Mouse (Mus musculus): ENCODE data around the gene Vcan.
A peak's percentile ranks its signal among the peaks of the same experiment; 100 is the strongest.

The Vcan gene

DNA sequence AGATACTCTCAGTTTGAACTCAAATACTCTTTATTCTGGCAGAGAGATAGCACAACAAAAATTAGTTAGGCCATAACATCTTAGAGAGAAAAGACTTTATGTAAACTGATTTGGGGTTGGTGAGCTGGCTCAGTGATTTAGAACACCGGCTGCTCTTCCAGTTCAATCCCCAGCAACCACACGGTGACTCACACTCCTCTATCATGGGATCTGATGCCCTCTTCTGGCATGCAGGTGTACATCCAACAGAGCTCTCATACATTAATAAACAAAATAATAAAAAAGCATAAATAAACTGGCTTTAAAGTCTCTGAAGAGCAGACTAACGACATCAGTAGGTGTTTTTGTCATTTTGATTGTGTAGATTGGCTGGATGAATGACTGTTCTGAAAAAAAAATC lies 21.8 kb downstream of the Vcan start:
- DNase-seq = no peak

DNA sequence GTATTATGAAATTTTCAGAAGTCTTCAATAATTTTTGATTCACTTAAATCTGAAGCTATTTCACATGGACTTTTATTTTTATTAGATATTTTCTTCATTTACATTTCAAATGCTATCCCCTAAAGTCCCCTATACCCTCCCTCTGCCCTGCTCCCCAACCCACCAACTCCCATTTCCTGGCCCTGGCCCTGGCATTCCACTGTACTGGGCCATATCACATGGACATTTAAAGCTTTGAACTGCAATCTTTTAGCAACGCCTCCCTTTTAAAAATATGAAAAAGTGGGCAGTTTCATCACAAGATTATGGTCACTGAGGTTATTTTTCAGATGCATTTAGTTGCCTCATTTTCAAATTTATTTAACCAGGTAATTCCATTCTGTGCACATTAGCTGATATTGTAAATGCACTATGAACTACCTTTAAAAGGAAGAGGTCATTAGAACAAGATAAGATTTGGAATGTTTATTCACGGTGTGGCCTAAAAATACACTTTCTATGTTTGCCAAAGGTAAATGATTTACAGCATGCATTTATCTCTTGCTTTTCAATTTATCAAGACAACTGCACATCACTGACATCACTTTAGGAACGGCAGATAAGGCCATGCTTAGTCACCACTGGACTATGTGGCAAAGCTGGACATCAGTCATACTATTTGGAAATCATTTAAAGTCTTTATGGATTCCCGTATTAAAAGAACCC lies 32.7 kb downstream of the Vcan start:
- DNase-seq = no peak

DNA sequence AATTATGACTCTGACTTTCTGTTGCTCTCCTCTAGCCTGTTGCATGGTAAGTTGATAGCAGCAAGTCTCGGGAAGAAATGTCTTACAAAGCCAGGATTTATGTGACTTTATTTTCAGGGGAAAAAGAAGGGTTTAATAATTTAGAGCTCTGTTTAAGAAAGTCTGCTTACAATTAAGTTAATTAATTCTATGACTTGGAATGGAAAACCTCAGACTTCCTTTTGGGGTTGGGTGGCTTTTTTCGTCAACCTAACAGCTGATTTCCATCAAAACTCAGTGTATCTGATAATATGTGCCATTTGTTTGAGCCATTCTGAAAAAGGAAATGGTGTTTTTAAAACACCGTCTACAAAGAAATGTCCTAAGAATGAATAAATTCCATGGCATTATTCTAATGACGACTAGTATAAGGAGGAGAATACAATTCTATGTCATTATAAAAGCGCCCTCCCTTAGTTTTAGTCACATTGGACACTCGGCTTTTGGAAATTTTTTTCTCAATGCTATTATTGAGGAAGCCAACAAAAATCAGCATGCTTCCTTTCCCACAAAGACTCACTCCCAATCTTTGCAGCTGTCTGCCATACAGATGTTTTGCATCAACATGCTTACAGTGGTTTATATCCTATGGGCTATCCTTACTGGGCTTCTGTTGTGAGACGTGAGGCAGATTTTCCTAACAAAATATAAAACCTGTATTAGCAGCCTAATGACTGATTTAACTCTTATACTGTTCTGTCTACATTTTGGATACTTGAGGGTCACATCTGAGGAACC lies 34.0 kb downstream of the Vcan start:
- no peak for DNase-seq

DNA sequence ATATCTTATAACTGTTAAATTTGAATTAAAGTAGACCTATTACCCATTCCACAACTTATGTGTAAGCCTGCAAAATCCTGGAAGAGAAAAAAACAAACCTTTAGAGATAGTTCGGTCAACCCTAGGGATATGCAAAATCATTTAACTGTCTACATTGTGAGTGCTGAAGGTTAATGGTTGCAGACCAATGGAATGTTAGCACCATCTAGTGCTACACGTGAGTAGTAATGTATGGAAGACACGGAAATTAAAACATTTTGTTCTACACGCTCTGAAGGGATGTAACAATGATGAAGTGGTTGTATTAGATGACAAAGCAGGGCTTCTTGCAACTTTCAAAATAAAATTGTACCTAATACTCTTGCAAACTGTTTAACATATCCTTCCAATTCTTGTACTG lies 39.9 kb downstream of the Vcan start:
- no peak for DNase-seq

DNA sequence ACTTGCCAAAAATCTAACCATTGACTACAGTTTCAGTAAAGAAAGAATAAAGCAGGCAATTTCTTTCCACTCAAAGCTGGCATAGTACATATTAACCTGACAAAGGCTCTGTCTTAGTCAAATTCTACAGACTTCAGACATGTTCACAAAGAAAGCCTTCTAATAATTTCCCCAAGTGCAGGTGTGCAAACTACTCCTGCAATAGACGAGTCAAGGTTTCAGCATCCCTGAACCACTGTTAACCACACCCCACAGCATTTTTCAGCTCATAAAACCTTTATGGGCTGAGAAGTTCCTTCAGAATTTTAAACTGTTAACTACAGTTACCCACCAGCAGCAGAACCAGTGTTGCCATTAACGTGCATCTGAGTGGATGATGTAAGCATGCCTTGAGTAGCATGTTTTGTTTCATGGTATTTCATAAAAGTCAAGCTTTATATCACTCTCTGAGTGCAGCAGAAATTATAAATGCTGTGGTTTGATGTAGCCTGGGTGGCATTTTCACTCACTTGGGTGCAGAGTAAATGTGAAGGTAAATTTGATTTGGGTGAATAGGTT lies 42.2 kb downstream of the Vcan start:
- no peak for DNase-seq

DNA sequence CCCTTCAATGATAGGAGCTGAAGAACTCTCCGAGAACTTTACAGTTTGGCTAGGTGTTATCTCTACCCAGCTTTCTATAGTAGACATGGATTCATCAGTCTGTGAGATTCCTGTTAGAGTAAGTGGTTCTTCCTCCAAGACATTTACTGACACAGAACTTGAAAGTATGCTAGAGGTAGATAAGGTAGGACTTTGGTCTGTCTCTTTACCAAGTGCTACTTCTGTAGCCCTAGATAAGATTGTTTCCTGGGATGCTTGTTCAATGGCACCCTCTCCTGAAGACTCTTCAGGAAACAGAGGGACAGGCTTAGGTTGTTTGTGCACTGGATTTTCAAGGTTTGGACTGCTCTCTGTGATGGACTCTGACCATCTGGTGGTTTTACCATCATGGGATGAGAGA lies 49.7 kb downstream of the Vcan start:
- DNase-seq = no peak

DNA sequence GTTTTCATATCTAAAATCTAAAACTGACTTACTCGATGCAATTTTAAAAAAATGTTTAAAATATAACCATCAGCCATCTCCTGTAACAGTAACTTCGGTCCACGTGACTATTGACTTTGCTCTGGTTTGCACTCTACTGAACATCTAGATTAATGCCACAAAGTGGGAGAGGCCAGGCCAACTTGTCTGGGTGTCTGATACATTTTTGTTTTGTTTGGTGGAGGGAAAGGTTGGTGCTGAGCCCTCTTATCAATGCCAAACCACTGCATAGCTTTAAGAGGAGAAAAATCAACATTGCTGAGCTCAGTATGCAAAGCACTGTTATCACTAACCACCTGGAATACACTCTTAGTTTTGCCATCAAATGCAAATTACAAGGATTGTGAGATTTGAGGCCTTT lies 58.8 kb downstream of the Vcan start:
- no peak for DNase-seq

DNA sequence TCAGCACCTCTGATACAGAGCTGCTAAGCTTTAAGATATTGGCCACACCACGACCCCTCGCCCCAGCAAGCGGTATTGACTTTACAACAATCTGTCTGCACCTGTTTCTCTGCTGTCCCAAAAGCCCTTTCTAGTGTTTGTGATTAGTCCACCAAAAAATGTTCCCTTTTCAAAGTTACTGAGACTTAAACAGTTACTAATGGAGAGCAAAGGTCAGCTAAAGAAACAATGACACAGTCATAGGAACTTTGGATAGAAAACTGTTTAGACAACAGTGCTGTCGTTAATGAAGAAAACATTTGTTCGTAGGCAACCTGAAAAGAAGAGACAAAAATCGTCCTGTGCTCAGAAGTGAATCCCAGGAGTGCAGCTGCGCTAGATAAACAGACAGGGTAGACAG lies 60.1 kb downstream of the Vcan start:
- no peak for DNase-seq

DNA sequence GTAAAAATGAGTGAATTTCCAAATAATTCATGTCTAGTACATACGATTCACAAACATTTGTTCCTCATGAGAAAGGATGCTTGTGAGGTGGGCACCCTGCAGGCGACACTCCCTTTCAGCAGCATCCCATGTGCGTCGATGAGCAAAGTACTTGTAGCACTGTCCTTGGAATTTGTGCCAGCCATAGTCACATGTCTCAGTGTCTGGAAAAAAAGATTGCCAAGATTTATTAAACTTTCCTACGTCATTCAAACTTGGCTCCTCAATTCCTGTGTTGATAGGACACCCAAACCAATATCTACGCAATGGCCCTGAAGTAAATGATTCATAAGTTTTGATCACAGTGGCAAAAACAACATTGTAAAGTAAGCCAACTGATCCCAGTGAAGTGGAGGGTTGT lies 62.6 kb downstream of the Vcan start:
- no peak for DNase-seq

DNA sequence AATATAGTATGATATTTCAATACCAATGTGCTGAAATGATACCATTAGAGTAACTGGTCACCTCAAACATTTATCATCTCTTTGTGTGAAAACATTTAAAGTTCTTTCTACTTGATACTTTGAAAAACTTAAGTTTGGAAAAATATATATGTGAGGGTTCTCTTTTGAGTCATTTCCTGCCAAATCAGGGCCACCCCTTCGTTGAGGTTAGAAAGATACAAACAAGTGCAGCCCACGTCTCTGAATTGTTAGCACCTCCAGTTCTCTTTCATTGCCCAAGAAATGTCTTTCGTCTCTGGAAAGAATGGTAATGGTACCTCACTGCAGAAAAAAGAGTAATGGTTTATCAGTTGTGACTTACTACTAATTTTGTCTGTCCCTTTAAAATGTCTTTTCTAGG lies 71.8 kb downstream of the Vcan start:
- no peak for DNase-seq

DNA sequence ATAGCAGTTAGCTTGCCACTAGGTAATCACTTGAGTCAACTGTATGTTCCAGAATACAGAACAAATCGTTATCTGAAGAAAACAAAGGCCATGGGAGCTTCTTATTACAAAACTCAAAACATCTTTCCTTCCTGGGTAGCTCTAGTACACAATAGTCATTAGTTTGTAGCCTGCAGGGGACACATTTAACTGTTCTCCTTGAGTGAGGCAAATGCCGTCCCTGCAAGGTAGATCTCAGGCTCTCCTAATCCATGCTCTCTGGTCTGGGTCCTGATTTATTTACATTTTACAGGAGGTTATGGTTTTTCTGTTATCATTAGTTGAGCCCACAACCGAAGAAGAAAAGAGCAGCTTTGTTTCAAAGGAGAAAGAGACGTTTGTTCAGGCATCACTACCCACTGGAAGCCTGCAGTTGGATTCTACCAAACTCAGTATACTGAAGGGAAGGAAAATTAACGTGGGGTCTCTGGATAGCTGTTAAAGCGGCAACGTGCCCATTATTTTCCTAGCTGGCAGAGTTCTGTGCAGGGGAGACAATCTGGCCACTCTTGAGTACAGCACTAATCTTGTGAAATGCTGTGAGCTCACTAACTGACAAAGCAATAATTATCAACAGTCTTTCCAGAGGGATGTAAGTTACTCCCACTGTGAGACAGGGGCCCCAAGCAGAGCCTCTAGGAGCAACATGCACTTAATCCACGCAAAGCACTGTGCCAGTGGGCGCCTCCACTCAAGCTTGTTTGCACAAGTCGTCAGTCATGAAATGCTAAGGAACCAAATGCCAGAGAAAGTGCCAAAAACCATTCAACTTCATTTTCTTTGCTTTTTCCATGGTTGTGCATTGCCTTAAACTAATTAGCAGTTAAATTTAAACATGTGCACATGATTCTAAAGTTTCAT lies 73.1 kb downstream of the Vcan start:
- DNase-seq = peak; percentile 8 to 14

DNA sequence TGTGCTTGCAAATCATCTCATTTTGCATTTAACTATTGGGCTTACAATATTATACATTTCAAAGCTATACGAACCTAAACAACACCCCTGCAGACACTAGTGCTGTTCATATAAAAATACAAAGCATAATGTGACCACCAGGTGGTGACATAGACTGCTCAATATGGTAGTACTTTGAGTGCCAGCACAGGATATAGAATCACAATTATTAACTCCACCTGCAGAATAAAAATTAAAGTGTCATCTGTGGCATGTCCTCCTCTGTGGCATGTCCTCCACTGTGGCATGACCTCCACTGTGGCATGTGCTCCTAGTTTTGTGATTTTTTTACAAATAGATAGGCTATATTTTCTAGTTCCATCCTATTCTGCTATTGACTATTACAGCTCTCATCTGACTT lies 74.2 kb downstream of the Vcan start:
- peak; percentile 20 to 29 for DNase-seq

DNA sequence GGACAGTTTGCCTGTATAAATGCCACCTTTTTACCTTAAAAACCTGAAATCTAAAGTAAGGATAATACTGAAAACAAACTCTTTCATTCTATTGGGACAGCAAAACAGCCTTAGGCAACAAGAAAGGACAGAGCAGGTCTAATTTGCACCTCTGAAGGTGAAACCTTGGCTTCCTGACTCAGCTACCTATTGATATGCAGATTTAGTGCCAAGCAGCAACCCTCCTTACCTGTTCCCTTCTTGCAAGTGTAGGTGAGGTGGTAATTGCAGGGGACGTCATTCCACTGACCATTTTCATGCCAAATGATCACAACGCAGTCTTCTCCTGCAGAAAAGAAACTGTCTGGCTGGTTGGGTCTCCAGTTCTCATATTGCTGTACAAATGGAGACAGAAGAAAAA lies 80.6 kb downstream of the Vcan start:
- DNase-seq = no peak

DNA sequence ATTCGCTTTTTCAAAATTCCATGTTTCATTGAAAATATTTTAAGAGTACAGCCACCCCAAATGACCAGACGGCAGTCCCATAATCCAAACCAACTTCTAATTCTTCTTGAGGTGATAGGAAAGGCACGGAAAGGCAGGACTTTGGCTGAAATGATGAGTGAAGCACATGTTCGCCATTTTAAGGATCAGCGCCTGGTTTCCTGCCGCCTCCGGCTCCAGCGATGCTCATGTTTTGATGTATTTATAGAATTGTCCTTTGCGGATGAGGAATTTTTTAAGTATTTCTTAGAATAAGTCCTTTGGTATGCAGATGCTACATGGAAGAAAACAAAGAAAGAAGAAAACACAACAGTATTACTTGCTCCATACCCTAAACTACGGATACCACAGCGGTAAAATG lies 85.3 kb downstream of the Vcan start:
- DNase-seq = no peak

DNA sequence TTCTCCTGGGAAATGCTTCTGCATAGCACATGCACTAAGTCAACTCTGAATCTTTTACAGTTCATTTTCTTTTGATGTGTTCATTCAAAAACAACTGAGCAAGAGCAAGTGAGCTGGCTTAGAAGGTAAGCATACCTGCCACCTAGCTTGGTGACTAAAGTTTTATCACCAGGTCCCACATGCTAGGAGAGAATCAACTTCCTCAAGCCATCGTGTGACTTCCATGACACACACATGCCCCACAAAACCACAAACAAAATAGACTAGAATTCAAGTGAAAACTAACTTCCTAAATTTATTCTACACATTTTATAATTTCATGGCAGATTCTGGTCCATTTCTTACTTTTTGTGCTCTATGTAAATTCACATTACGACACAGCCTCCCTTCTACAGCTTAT lies 89.0 kb downstream of the Vcan start:
- DNase-seq = no peak

DNA sequence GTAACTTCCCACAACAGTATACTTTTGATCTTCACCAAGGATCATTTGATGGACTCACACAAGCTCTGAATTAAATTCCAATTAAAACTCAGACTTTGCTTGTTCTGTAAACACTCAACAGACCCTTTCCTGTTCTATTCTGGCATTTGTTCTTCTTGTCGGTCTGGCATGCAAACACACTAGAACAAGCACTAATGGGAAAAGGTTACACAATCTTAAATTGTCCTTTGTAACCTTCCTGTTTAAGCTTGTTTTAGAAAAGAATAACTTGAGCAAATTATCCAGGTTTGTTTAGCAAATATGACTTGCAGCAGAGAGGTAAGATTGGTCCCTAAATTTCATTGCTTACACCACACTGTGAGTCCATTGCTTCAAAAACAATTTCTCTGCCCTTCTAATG lies 89.5 kb downstream of the Vcan start:
- no peak for DNase-seq

DNA sequence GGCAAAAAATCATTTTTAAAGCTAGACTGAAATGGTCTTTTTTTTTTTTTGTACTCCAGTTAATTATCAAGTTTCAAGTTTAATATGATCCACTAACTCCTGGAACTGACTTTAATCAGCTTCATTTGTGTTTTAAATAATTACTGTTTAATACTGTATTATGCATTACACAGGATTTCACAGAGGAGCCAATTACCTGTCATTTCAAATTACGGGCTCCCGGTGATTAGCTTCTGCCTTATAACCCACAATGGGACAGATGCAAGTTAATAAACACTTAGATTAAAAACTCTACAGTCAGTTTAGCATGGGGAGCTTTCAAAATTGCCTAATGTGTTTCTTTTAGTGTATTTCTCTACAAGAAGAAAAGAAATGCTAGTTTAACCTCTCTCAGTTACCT lies 96.7 kb downstream of the Vcan start:
- DNase-seq = no peak

DNA sequence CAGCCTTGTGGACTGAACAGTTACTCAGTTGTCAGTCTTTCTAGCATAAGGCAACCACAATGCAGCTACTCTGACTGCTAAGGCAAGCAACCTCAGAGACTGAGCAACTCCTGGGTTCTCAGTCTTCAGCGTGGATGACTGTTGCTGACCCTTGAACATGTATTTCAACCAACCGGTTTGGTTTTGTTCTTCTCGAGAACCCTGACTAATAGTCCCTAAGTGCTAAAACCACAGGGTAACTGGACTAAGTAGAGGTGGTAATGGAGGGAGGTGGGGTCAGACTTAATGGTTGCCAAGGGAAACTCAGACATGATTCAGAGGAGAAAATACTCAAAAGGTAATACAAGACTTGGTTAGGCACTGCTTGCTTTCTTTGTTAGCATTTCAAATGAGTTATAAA lies 105.3 kb downstream of the Vcan start:
- DNase-seq = no peak

DNA sequence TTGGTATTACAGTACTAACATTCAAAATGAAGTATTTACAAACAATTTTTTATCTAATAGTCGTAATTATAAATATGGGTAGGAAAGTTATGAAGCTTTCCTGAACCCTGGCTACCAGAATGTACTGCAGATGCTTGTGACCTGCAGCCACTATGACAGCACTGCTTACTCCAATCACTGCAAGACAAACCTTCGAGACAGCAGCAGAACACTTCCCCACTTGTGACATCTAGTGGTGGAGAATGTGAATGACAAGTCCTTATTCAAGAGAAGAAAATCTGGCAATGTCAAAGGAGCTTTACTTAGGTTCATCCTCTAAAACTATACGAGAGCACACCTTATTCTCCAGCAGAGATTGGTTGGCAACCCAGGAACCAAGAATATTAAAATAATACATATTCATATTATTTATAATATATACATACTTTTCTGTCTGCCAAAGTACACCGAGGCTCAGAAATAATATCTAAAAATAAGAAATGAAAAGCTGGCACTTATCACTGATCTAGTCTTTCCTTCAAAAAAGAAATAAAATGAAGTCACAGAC lies 108.1 kb downstream of the Vcan start:
- no peak for DNase-seq

DNA sequence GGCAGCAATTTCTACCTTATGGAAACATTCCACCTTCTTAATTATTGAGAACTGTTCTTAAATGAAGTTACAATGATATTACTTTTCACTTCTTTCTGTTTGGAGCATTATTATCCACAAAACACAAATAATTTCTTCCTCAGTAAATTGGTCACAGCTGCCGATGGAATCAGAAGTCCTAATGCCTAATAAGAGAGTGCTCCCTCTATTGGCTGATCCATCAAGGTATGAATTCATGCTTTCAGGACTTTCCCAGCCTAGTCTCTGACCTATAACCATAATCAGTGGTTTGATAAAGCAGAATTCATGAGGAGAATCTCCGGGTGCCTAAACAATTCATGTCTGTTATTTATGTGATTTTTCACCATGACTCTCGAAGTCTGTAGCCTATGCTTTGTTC lies 123.2 kb downstream of the Vcan start:
- DNase-seq = no peak

DNA sequence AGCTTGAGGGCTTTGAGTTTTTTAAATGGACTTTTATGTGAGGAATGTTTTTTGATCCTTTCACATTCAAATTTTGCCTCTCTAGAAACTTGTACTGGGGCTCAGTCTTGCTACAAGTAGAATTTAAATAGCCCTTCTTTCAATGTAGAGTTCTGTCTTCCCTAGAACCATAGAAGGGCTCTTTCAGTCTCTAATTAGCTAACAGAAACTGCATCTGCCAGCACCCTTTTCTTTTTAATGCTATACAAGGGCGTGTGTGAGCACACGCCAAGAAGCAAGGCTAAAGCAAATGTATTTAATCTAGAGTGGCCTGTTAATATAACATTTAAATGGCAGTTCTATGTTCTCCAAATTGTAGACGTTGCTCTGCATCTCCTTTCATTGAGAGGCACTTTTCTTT lies 134.9 kb downstream of the Vcan start:
- no peak for DNase-seq

Data from kidney, postnatal 4 days (tissue).